Mouse (Mus musculus) bone marrow, adult 2 months (tissue): Measurements from ENCODE around the gene Ccdc36.

Experiments used
- CTCF ChIP-seq: fragments of 200-500 bp; IDR thresholded peaks from 2 replicates; pipeline ENCODE4 v1.5.1; 2011; ENCODE audit warnings: low read length, control low read depth; ENCODE audit not compliant: control insufficient read depth, insufficient read depth
- POLR2A ChIP-seq: fragments of 200-500 bp; IDR thresholded peaks from 2 replicates; pipeline ENCODE4 v1.6.1; 2011; ENCODE audit warnings: low read depth, mild to moderate bottlenecking, control low read depth, low read length, borderline replicate concordance; ENCODE audit not compliant: control insufficient read depth

DNA sequence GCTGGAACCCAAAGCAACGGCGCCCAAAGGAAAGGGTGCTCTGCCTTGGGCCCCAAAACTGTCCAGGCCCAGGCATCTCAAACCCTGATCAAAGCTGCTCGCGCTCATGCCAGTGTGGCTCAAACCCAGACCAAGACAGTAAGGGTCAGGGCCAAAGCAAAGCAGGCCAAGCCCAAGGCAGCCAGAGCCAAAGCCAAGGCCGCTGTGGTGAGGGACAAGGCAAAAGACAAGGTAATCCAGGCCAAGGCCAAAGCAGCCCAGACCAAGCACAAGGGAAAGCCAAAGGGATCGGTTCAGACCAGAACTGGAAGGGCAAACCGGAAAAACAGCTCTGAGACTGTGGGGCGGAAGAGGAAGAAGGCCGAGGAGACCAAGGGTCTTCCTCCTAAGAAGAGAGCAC lies 35.4 kb upstream of the Ccdc36 start:
- TF ChIP-seq POLR2A (no peak), CTCF (no peak)
